Mouse (Mus musculus): ENCODE data around the gene Slc7a6.
A peak's percentile ranks its signal among the peaks of the same experiment; 100 is the strongest.
"Not testable (repeated sequence)": the region's sequence is repeated elsewhere in the genome, so short reads cannot be mapped to it uniquely, and the experiment has no call there.

Slc7a6 gene

DNA sequence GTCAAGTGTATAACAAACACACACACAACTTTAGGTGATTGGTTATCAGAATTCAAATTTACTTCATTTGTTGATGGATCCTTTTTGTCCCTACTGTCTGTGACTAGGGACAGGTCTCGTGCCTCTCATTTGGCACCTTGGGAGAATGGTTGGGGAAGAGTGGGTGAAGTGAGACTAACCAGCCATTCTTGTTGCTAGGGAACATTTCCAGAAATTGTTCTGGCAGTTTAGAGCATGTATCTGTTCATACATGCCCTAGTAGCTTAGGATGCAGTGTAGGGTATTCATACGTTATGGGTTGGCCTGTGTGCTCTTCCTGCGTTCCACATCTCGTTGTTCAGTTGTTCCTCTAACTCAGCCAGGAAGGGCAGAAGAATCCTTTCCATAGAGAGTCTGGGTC lies 20.5 kb downstream of the Slc7a6 start:
- no peak for DNase-seq (ENCODE audit: low read depth)

DNA sequence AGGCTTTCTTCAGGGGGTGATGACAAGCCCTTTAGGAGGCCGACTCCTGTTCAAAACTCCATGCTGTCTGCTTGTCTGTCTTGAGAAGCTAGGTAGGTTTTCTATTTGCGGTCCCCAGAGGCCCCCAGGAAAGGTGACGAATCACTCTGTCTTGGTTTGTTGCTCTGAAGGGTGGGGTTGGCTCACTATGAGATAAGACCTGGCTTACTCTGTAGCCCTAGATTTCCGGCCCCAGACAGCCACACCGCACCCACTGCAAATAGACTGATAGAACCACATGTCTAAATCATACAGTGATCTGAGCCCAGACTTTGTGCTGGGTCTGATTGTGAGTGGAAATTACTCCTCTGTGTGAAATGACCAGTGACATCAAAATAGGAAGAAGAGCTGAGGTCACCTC lies 23.0 kb downstream of the Slc7a6 start:
- DNase-seq (ENCODE audit: low read depth) = no peak

DNA sequence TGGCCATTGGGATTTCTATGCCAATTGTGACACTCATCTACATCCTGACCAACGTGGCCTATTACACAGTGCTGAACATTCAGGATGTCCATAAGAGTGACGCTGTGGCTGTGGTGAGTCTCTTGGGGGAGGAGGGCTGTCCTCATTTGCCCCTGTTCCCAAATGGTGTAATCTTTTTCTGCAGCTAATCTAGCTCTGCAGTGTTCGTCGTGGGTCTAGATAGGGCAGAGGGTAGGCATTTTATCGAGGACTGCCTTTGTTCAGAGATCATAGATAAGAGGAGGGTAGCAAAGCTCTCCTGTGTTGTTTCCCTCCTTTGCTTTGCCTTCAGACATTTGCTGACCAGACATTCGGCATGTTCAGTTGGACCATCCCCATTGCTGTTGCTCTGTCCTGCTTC lies 24.5 kb downstream of the Slc7a6 start:
- DNase-seq (ENCODE audit: low read depth) = no peak

DNA sequence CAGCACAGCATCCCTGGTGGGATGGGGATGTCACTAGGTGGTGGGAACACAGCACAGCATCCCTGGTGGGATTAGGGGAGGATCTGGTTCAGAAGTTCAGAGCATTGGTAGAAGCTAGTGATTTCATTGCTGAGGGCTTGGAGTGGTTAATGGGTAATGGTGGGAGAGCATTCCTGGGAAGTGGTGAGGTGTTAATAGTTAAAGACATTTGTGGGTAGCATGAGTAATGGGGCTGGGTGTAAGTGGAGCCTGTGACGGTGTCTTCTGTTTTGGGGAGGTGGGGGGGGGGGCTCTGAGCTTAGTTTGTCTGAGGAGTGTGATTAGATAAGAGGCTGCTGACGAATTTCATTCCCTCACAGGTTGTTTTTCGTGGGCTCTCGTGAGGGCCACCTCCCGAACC lies 25.4 kb downstream of the Slc7a6 start:
- no peak for DNase-seq (ENCODE audit: low read depth)

DNA sequence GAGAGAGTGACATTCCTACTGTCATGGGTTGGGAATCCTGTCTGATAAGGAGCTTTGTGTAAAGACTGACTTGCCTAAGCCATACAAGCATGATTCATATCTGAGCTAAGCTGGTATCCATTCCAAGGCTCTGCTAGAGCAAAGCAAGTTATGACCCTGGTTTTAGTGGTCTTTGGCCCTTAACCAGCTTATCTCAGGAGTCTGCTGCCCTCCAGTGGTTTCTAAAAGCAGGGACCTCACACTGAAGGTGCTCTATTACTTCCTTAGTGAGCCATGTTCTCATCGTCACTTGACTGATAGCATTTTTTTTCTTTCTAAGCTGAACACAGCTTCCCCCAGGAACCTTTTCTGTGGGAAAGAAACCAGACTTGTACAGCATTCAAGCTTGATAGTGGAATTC lies 30.1 kb downstream of the Slc7a6 start:
- peak; percentile 49 for DNase-seq (ENCODE audit: low read depth)

DNA sequence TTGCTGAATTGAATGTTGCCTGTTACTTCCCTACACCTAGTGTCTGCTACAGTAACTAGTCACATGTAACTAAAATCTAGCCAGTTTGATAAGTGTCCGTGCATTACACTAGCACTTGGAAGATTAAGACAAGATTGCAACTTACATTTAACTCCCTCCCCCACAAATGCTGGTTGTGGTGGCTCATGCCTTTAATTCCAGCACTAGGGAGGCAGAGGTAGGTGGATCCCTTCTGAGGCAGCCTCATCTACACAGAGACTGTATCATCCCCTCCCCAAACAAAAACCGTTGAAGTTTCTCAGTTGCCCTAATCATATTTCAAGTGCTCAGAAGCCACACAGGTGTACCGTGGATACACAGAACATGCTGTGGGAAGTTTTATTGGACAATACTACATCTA lies 30.9 kb downstream of the Slc7a6 start:
- DNase-seq (ENCODE audit: low read depth) = not testable (repeated sequence)

DNA sequence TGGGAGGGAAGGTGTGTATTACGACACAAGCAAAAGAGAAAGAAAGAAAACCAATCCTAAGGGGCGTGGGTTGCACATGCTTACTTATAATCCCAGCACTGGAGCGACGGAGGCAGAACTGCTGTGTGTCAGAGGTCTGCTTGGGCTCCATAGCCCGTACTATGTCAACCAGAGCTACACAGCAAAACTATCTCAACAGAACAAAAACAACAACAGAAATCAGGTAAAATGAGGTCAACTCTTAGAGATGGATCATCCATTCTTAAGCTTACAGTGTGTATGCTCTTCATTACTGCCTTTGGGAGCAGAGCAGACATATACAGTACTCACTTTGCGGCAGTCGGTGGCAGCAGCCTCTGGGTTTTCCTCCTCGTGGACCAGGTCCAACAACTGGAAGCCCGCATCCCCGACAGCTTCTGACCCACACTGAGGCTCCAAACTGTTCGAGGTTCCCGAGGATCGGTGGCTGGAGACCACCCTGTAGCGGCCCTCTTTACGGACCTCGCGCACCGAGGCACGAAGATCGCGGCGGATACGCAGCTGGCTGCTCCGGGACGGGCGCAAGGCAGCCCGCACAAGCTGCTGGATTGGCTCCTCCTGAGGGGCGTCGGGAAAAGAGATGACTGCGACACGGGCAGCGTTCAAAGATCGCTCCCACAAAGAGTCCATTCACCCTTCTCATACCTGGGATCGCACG lies 41.5 kb downstream of the Slc7a6 start:
- peak; percentile 15 for DNase-seq (ENCODE audit: low read depth)

DNA sequence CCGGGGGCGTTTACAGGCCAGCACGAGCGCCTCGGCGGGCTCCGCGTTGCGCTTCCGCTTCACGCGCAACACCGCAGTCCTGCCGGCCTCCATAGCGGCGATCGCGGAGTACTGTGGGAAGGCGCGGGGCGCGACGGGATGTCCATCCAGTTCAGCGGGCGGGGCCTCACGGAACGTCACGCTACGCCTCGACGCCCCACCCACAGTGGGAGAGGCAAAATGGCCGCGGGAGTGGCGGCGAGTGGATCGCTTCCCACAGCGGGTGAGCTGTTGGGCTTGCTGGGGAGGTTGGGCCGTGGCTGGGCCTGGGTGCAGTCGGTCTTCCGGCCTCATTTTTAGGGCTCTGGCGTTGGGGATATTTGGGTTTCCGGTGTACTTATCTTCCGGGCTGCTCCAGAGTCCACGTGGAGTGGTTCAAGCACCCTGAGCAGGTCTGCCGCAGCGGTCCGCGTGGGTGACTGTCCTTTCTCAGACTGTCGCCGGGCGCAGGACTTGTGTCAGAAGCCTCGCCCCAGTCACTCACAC lies 42.2 kb downstream of the Slc7a6 start, which contains the start of the genes Slc7a6os and Prmt7:
Slc7a6os (minus strand) TSS at position 115 of the 525 bp plus-strand sequence.
Prmt7 (plus strand) TSS at position 116 of the 525 bp plus-strand sequence.
- peak; percentile 78 for DNase-seq (ENCODE audit: low read depth)

DNA sequence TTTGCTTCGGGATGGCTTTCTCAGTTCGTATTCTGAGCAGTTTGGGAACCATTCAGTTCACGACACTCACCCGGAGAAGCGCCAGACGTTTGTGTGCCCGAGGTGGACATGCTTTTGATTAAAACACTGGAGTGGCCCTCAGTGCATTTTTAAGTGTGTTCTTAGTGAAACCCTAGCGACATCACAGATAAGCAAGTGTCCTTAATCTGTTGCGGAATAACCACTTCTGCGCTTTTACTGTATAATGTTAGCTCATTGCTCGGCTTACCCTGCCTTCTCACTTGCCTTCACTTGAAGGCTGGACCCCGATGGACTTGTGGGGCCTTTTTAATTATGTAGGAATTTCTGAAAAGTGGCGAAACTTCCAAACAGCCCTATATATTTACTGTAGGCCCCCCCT lies 42.8 kb downstream of the Slc7a6 start:
- DNase-seq (ENCODE audit: low read depth) = no peak

DNA sequence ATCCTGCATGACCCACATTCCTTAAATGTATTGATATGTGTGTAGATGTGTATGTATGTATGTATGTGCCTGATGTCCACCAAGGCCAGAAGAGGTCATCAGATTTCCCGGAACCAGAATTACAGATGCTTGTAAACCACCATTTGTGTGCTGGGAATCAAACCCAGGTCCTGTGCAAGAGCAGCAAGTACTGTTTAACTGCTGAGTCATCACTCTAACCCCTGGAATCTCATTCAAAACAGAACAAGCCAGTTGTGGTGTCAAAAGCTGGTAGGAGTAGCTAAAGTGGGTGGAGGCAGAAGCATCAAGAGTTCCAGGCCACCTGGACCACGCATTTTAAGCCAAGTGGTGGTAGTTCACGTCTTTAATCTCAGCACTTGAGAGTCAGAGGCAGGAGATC lies 45.3 kb downstream of the Slc7a6 start:
- no peak for DNase-seq (ENCODE audit: low read depth)

DNA sequence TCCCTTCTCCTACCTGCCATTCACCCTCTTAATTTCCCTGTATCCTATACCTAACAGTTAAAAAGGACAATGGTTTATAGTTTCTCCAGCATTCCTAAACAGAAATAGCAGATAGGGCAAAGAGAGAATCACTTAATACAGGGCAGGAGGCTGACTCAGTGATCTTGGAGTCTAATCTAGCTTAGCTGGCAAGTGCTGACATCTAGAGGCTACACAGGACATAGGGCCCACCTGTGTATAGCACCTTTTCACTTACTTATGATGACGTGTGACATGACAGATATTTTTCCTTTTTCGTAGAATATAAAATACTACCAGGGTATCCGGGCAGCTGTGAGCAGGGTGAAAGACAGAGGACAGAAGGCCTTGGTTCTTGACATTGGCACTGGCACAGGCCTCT lies 51.0 kb downstream of the Slc7a6 start:
- no peak for DNase-seq (ENCODE audit: low read depth)

DNA sequence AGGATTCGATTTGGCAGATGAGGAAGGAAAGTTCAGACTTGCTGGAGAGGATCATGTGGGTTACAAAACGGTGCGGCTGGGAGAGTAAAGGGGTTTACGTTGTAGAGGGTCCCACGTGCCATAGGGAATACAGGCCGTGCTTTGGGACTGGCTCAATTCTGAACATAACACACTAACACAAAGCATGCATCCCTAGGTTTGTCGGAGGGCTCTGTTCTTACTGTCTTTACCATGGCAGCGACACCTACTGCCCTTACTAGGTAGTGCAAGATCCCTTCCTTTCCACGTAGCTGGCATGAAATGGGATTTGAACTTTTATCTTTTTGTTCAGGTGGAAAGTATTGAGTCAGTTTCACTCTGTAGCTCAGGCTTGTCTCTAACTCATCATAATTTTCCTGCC lies 57.9 kb downstream of the Slc7a6 start:
- DNase-seq (ENCODE audit: low read depth) = no peak

DNA sequence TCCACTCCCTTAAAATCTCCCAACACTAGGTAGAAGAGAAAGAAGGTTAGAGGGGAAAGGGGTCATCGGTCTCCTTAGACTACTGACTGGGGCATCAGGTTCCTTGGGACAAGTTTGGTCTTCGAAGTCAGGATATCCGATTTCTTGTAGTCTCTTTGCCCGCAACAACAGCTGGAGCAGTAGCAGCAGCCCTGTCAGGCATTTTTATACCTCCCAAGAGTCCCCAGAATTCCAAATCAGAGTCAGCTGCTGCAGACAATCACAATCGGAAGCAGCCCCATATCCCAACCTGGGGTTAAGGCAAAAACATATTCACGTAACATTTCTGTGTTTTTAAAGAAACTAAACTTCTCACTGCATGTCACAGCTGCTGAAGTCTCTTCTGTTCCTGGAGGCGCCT lies 62.9 kb downstream of the Slc7a6 start:
- no peak for DNase-seq (ENCODE audit: low read depth)

DNA sequence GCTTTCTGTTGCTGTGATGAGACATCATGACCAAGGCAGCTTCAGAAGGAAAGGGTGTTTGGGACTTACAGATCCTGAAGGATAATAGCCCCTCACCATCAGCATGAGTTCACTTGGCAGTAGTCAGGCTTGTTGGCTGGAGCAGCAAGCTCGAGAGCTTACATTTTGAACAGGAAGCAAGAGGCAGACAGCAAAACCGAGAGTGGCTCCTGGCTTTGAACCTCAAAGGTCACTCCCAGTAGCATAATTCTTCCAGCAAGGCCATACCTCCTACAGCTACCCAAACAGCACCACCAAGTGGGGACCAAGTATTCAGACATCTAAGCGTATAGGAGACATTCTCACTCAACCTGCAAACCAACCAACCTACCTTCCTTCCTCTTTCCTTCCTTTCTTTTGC lies 64.1 kb downstream of the Slc7a6 start:
- no peak for DNase-seq (ENCODE audit: low read depth)

DNA sequence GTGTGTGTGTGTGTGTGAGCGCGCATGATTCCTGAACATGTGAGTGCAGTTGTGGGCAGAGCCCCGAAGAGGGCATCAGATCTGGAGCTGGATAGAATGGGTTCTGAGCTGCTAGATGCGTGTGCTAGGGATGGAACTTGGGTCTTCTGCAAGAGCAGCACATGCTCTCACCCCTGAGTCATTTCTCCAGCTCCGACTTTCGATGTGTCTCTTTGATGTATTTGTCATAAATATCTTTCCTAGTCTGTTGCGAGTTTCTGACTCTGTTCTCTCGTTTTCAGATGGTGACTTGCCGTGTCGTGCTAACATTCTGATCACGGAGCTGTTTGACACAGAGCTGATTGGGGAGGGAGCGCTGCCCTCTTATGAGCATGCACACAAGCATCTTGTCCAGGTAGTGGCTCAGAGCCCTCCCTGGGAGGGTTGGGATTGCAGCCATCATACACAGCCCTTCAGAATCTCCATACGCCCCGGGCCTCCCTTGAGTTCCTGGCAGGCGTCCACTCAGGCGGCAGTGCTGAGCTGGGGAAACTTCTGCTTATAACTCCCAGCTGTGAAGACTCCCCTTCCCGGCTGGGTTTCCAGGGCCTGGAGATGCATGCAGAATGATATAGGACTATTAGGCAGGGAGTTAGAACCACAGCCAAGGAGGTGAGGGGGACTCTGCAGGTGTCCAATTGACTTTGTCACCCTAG lies 66.1 kb downstream of the Slc7a6 start:
- DNase-seq (ENCODE audit: low read depth) = no peak

DNA sequence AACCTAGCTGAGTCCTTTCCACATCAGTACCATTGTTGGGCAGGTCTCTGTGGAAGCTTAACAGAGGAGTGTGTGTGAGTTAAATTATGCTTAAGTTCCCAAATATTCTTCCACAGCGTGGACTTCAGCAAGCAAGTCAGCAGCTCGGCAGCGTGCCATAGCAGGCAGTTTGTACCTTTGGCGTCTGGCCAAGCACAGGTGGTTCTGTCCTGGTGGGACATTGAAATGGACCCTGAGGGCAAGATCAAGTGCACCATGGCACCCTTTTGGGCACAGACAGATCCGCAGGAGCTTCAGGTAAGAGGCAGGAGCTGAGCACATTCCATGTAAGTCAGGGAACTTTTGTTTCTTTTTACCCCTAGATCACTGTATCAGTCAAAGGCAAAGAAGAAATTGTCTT lies 68.4 kb downstream of the Slc7a6 start:
- no peak for DNase-seq (ENCODE audit: low read depth)

Measured in fibroblast of lung, adult 2 months (primary cell).